Mouse (Mus musculus): ENCODE results near the gene Tbc1d10a. TPM values are rescaled to one million over a fixed set of nuclear protein-coding genes. Genes with fewer than 3 reads are reported as not detected.

Gene Tbc1d10a
- polyA plus RNA-seq, 1 experiment = 112 TPM

DNA sequence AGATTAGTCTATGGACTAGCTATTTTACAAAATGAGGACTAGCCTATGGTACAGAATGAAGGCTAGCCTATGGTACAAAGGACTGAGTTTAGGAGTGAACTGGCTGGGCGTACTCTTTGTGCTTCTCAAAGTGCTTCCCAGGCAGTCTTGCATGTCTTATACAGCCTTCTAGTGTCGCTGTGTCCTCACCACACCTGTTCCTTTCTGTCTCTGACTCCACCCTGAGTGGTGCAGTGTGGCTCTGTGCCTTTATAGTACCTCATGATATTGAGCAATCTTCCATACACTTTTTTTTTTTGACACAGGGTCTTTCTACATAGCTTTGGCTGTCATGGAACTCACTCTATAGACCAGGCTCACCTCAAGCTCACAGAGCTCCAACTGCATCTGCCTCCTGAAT, 44.8 kb downstream of the Tbc1d10a start:
- H3K4me3 ChIP-seq (ENCODE audit: control insufficient read depth, insufficient read depth, low read length) = no peak overlapping the region
- no peak for DNase-seq
- H3K36me3 ChIP-seq (ENCODE audit: control insufficient read depth, insufficient read depth, low read length) = no peaks in the 10 kb centered on the region
- no peak overlapping the region for H3K27ac ChIP-seq (ENCODE audit: control insufficient read depth, insufficient read depth, low read length)
- no peaks in the 10 kb centered on the region for H3K27me3 ChIP-seq (ENCODE audit: control insufficient read depth, insufficient read depth, low read length)
- H3K4me1 ChIP-seq (replicated peaks; ENCODE audit: control insufficient read depth, insufficient read depth, low read length) = peaks cover 10% of the 10 kb centered on the region
- 93% methylated on average over 2 of the region's 2 CpGs for WGBS
- TF ChIP-seq POLR2A (IDR thresholded peaks at IDR 0.05; ENCODE audit: control insufficient read depth, extremely low read depth, insufficient read depth, low read length, poor library complexity) (no peak), CTCF (IDR thresholded peaks at IDR 0.05; ENCODE audit: borderline replicate concordance, control insufficient read depth, extremely low read depth, insufficient read depth, low read length, poor library complexity) (no peak)

DNA sequence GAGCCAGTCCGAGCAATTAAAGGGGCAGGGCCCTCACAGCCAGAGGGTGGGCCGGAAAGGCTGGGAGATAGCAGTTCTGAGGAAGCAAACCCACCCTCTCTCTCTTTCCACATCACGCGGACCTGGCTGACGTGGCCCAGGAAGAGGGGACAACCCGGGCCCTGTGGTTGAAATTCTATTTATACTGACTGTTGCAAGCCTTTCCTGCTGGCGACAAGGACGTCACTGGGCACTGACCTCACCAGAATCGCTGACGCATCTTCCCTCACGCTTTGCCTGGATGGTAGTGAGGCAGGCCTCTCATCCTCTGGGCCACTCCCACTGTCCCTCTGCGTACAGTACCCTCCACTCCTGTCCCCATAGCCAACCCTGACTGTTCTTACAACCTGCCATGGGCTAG, 46.1 kb downstream of the Tbc1d10a start:
- Histone ChIP-seq H3K36me3 (ENCODE audit: control insufficient read depth, insufficient read depth, low read length) (no peaks in the 10 kb centered on the region), H3K4me1 (replicated peaks; ENCODE audit: control insufficient read depth, insufficient read depth, low read length) (peaks cover 21% of the 10 kb centered on the region), H3K27me3 (ENCODE audit: control insufficient read depth, insufficient read depth, low read length) (no peaks in the 10 kb centered on the region), H3K27ac (ENCODE audit: control insufficient read depth, insufficient read depth, low read length) (no peak overlapping the region), H3K4me3 (ENCODE audit: control insufficient read depth, insufficient read depth, low read length) (no peak overlapping the region)
- no peak for DNase-seq
- WGBS = 84% methylated on average over 12 of the region's 12 CpGs
- TF ChIP-seq POLR2A (IDR thresholded peaks at IDR 0.05; ENCODE audit: control insufficient read depth, extremely low read depth, insufficient read depth, low read length, poor library complexity) = no peak
- no peak for TF ChIP-seq CTCF (IDR thresholded peaks at IDR 0.05; ENCODE audit: borderline replicate concordance, control insufficient read depth, extremely low read depth, insufficient read depth, low read length, poor library complexity)

DNA sequence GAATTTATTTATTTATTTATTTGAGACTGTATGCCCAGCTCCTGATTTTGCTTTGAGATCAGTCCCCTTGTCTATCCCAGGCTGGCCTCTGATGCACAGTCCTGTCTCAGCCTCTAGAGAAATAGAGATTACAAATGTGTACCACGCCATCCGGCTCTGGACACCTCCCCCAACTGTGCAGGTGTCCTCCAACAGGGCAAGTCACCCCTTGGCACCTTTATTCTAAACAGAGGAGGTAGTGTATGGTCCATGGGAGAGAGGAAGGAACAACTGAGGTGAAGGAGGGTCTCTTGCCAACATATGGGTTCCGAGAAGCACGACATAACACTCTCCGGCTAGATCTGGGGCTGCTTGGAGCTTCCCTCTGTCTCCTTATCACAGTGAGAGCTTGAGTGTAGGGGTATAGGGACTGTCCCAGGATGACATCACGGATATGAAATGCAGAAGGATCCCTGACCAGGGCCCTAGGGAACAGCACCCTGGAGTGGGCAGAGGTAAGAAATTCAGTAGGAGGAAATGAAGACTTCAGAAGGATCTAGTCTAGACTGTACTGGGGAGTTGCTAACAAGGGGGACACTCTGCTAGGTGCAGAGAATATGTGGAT, 48.6 kb downstream of the Tbc1d10a start:
- TF ChIP-seq CTCF (IDR thresholded peaks at IDR 0.05; ENCODE audit: borderline replicate concordance, control insufficient read depth, extremely low read depth, insufficient read depth, low read length, poor library complexity) (no peak), POLR2A (IDR thresholded peaks at IDR 0.05; ENCODE audit: control insufficient read depth, extremely low read depth, insufficient read depth, low read length, poor library complexity) (no peak)
- 91% methylated on average over 6 of the region's 6 CpGs for WGBS
- Histone ChIP-seq H3K4me1 (replicated peaks; ENCODE audit: control insufficient read depth, insufficient read depth, low read length) (peaks cover 28% of the 10 kb centered on the region), H3K4me3 (ENCODE audit: control insufficient read depth, insufficient read depth, low read length) (no peak overlapping the region), H3K36me3 (ENCODE audit: control insufficient read depth, insufficient read depth, low read length) (peaks cover 4% of the 10 kb centered on the region; the same call in 1 of the 2 replicates), H3K27ac (ENCODE audit: control insufficient read depth, insufficient read depth, low read length) (peak overlapping the region; percentile 38; the same call in 1 of the 2 replicates), H3K27me3 (ENCODE audit: control insufficient read depth, insufficient read depth, low read length) (no peaks in the 10 kb centered on the region)
- no peak for DNase-seq

DNA sequence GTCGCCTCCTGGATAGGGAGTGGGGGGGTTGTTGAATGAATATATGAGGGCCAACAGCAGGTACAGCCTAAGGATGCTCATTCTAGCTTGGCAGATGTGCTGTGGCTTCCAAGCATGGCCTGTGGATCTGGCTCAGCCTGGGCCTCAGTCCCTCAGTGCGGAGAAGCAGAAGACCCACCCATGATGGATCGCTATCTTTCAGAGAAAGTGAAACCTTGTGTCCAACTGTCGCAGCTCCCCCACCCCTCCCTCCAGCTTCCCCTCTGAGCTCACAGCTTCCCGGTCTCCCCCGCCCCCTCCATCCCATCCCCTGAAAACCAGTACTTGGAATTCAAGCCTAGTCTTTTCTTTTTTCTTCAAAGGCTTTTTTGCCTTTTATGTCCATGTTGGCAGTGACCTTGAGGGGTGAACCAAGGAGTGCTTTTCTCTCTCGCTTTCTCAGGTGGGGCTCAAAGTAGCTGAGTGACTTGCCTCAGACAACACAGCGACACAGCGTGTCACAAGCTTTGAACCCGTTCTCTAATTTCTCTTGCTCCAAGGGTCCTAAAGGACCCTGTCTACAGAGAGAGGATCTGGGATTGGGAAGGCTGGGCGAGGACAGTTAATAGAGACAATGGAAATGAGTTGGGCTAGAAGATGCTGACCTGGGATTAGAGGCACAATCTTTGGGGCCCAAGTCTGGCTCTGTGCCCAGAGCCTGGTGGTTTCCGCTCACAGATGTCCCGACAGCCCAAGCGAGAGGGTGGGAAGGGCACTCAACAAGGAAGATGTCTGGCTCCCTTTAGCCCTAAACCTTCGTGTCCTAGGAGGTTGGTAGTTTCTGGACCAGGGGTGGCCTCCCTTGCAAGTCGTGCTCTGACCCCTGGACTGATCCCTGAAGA, 49.3 kb downstream of the Tbc1d10a start, which contains the start of gene Osm:
Osm (plus strand) TSS at position 756 of the 881 bp plus-strand sequence.
- Histone ChIP-seq H3K4me1 (replicated peaks; ENCODE audit: control insufficient read depth, insufficient read depth, low read length) (peaks cover 28% of the 10 kb centered on the region), H3K27ac (ENCODE audit: control insufficient read depth, insufficient read depth, low read length) (peak within 1 kb of the TSS; percentile 74), H3K27me3 (ENCODE audit: control insufficient read depth, insufficient read depth, low read length) (no peaks in the 10 kb centered on the region), H3K4me3 (ENCODE audit: control insufficient read depth, insufficient read depth, low read length) (peak within 1 kb of the TSS; percentile 61), H3K36me3 (ENCODE audit: control insufficient read depth, insufficient read depth, low read length) (peaks cover 4% of the 10 kb centered on the region; the same call in 1 of the 2 replicates)
- DNase-seq = peak; percentile 58
- TF ChIP-seq CTCF (IDR thresholded peaks at IDR 0.05; ENCODE audit: borderline replicate concordance, control insufficient read depth, extremely low read depth, insufficient read depth, low read length, poor library complexity) (no peak), POLR2A (IDR thresholded peaks at IDR 0.05; ENCODE audit: control insufficient read depth, extremely low read depth, insufficient read depth, low read length, poor library complexity) (no peak)
- 9% methylated on average over 16 of the region's 16 CpGs for WGBS

DNA sequence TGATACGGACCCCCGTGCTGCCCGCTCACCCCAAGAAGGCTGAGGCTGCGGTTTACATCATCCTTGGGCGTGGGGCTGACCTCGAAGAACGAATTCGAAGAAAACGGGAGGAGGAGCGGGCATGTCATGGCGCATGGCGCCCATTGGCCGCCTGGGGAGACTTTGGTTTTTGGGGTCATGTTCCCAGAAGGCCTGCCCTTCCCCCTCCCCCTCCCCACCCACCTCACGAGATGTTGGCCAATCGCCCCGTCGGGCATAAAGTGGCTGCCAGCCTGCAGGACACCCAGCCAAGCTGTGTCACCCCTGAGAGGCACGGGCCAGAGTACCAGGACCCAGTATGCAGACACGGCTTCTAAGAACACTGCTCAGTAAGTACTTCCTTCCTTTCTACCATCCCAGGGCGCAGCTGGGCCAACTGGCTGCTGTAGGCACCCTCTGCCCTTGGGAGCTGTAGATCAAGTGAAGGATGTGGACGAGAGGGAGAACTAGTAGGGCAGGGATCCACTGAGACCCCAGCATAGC, 50.0 kb downstream of the Tbc1d10a start:
- Histone ChIP-seq H3K27me3 (ENCODE audit: control insufficient read depth, insufficient read depth, low read length) (no peaks in the 10 kb centered on the region), H3K27ac (ENCODE audit: control insufficient read depth, insufficient read depth, low read length) (peak overlapping the region; percentile 74), H3K4me1 (replicated peaks; ENCODE audit: control insufficient read depth, insufficient read depth, low read length) (peaks cover 28% of the 10 kb centered on the region), H3K36me3 (ENCODE audit: control insufficient read depth, insufficient read depth, low read length) (peaks cover 4% of the 10 kb centered on the region; the same call in 1 of the 2 replicates), H3K4me3 (ENCODE audit: control insufficient read depth, insufficient read depth, low read length) (peak overlapping the region; percentile 61)
- DNase-seq = peak; percentile 43
- TF ChIP-seq CTCF (IDR thresholded peaks at IDR 0.05; ENCODE audit: borderline replicate concordance, control insufficient read depth, extremely low read depth, insufficient read depth, low read length, poor library complexity) (no peak), POLR2A (IDR thresholded peaks at IDR 0.05; ENCODE audit: control insufficient read depth, extremely low read depth, insufficient read depth, low read length, poor library complexity) (no peak)
- 4% methylated on average over 21 of the region's 21 CpGs for WGBS

DNA sequence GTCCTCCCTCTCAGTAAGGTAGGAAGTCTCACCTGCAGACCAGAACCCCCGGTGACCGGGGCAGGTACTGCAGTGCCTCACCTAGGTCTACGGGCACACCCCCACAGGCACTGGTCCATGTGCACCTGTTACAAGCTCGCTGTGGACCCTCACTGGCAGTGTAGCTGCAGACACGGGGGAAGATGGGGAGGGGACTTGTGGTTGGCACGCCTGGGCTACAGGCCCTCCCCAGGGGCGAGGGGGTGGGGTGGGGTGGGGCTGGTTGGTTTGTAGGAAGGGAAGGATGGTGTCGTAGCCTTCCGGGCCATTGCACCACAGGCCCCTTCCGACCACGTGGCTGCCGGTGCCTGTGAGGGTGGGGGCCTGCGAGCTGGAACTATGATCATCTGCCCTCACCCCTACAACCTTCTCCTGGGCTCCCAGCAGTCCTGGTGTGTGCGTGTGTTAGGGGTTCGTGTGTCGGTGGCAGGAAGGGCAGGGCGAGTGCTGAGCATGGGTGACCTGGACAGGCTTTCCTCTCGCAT, 50.9 kb downstream of the Tbc1d10a start:
- H3K27me3 ChIP-seq (ENCODE audit: control insufficient read depth, insufficient read depth, low read length) = no peaks in the 10 kb centered on the region
- DNase-seq = peak; percentile 68
- 4% methylated on average over 18 of the region's 18 CpGs for WGBS
- peaks cover 28% of the 10 kb centered on the region for H3K4me1 ChIP-seq (replicated peaks; ENCODE audit: control insufficient read depth, insufficient read depth, low read length)
- TF ChIP-seq CTCF (IDR thresholded peaks at IDR 0.05; ENCODE audit: borderline replicate concordance, control insufficient read depth, extremely low read depth, insufficient read depth, low read length, poor library complexity) (no peak), POLR2A (IDR thresholded peaks at IDR 0.05; ENCODE audit: control insufficient read depth, extremely low read depth, insufficient read depth, low read length, poor library complexity) (no peak)
- H3K27ac ChIP-seq (ENCODE audit: control insufficient read depth, insufficient read depth, low read length) = peak overlapping the region; percentile 74; the same call in 1 of the 2 replicates
- H3K36me3 ChIP-seq (ENCODE audit: control insufficient read depth, insufficient read depth, low read length) = peaks cover 4% of the 10 kb centered on the region; the same call in 1 of the 2 replicates
- H3K4me3 ChIP-seq (ENCODE audit: control insufficient read depth, insufficient read depth, low read length) = peak overlapping the region; percentile 61

Data from thymus, adult 2 months (tissue).